In genomic region chr4:150030449-150031233, GRCm38 (mm10) we compare ENCODE assay signal across 7 mouse cellular contexts. TPM values are rescaled to one million over a fixed set of nuclear protein-coding genes. Genes with fewer than 3 reads are reported as not detected.
DNase-seq lines count a peak whose midpoint lies in the region; ATAC-seq and TF ChIP-seq lines count a peak whose summit lies in the region.

No protein-coding gene starts in this region.

- peak overlapping the region; percentile 70 for H3K4me3 ChIP-seq in testis, adult 2 months (ENCODE audit: control insufficient read depth, low read depth, low read length)
- peak overlapping the region; percentile 46 for H3K4me3 ChIP-seq in forebrain, embryonic 16.5 days (replicated peaks; ENCODE audit: low read length)
- peak overlapping the region; percentile 43 for H3K4me3 ChIP-seq in midbrain, embryonic 13.5 days (replicated peaks)

- ATAC-seq in forebrain, embryonic 16.5 days = peak; percentile 28; the same call in 1 of the 2 replicates
- 0 out of 2 replicates have a peak, but pooled peaks have one; percentile 57 for ATAC-seq in midbrain, embryonic 13.5 days

- peaks cover 15% of the 10 kb centered on the region for H3K4me1 ChIP-seq in testis, adult 2 months (ENCODE audit: control insufficient read depth, insufficient read depth, low read length)
- peaks cover 19% of the 10 kb centered on the region for H3K4me1 ChIP-seq in forebrain, embryonic 16.5 days (replicated peaks; ENCODE audit: control insufficient read depth, insufficient read depth, low read length)
- H3K4me1 ChIP-seq in midbrain, embryonic 13.5 days (replicated peaks) = peaks cover 41% of the 10 kb centered on the region

- H3K27me3 ChIP-seq in testis, adult 2 months (ENCODE audit: control insufficient read depth, insufficient read depth, low read length) = no peaks in the 10 kb centered on the region
- H3K27me3 ChIP-seq in forebrain, embryonic 16.5 days (replicated peaks; ENCODE audit: control insufficient read depth, insufficient read depth, low read length) = peaks cover 61% of the 10 kb centered on the region
- H3K27me3 ChIP-seq in midbrain, embryonic 13.5 days = peaks cover 91% of the 10 kb centered on the region

- no peak for TF ChIP-seq POLR2A in testis, adult 2 months (IDR thresholded peaks at IDR 0.05; ENCODE audit: control insufficient read depth, low read depth, low read length)

- peak overlapping the region; percentile 43 for H3K9ac ChIP-seq in forebrain, embryonic 16.5 days (replicated peaks; ENCODE audit: low read depth, low read length)
- peak overlapping the region; percentile 58 for H3K9ac ChIP-seq in midbrain, embryonic 13.5 days (replicated peaks)

- no peak for TF ChIP-seq CTCF in testis, adult 2 months (IDR thresholded peaks at IDR 0.05; ENCODE audit: control insufficient read depth, insufficient read depth, insufficient replicate concordance, low read depth, low read length)

- H3K9me3 ChIP-seq in forebrain, embryonic 16.5 days (ENCODE audit: control insufficient read depth, low read length) = no peaks in the 10 kb centered on the region
- no peaks in the 10 kb centered on the region for H3K9me3 ChIP-seq in midbrain, embryonic 13.5 days

- no peak overlapping the region; the same call in 1 of the 2 replicates for H3K27ac ChIP-seq in testis, adult 2 months (ENCODE audit: control insufficient read depth, insufficient read depth, low read depth, low read length)
- no peak overlapping the region for H3K27ac ChIP-seq in forebrain, embryonic 16.5 days (ENCODE audit: low read length)
- no peak overlapping the region for H3K27ac ChIP-seq in midbrain, embryonic 13.5 days

- peak overlapping the region; percentile 72 for H3K4me2 ChIP-seq in forebrain, embryonic 16.5 days (ENCODE audit: low read length)
- peak overlapping the region; percentile 85 for H3K4me2 ChIP-seq in midbrain, embryonic 13.5 days (replicated peaks)

- DNase-seq in testis, postnatal 10 days (ENCODE audit: low spot score) = no peak
- peak; percentile 54 for DNase-seq in cerebellum, adult 11 months
- DNase-seq in kidney, postnatal 14 days = peak; percentile 28
- DNase-seq in thymus, postnatal 25 days = peak; percentile 49

- no peaks in the 10 kb centered on the region for H3K36me3 ChIP-seq in testis, adult 2 months (ENCODE audit: control insufficient read depth, insufficient read depth, low read length)
- no peaks in the 10 kb centered on the region for H3K36me3 ChIP-seq in forebrain, embryonic 16.5 days (ENCODE audit: control insufficient read depth, insufficient read depth)
- no peaks in the 10 kb centered on the region for H3K36me3 ChIP-seq in midbrain, embryonic 13.5 days

- under 1% methylated on average over 28 of the region's 28 CpGs for WGBS in forebrain, embryonic 16.5 days
- WGBS in midbrain, embryonic 13.5 days = 1% methylated on average over 28 of the region's 28 CpGs

RNA-seq across cellular contexts. Expression of gene H6pd, which starts 21.8 kb away (rescaled TPM):
- polyA plus RNA-seq in testis, adult 2 months (2012; rRNA removed) = 7.2 and 7.3 TPM in 2 replicates
- 2.1 TPM in 2 replicates for polyA plus RNA-seq in forebrain, embryonic 16.5 days (2015; fragmentation: Nextera tagmentation; extraction: Ambion mirVana)
- 1.7 and 1.9 TPM in 2 replicates for polyA plus RNA-seq in midbrain, embryonic 13.5 days (2015; fragmentation: Nextera tagmentation; extraction: Ambion mirVana)

RNA-seq across cellular contexts. Expression of gene Gpr157, which starts 56.5 kb away (rescaled TPM):
- polyA plus RNA-seq in testis, adult 2 months (2012; rRNA removed) = 0.96 and 1.3 TPM in 2 replicates
- 0.14 and 0.25 TPM in 2 replicates for polyA plus RNA-seq in forebrain, embryonic 16.5 days (2015; fragmentation: Nextera tagmentation; extraction: Ambion mirVana)
- 0.15 and 0.26 TPM in 2 replicates for polyA plus RNA-seq in midbrain, embryonic 13.5 days (2015; fragmentation: Nextera tagmentation; extraction: Ambion mirVana)
